Mouse (Mus musculus) macrophage (primary cell): ENCODE results near the gene Slc5a6. TPM values are rescaled to one million over a fixed set of nuclear protein-coding genes. Genes with fewer than 3 reads are reported as not detected.
"Not testable (repeated sequence)": the region's sequence is repeated elsewhere in the genome, so short reads cannot be mapped to it uniquely, and the experiment has no call there.

ENCODE experiments used
- H3K27ac ChIP-seq: fragments of 350-480 bp; formaldehyde crosslinking; 2 replicates; pipeline ENCODE4 v1.9.0; 2021
- H3K36me3 ChIP-seq: fragments of 350-480 bp; formaldehyde crosslinking; 2 replicates; pipeline ENCODE4 v1.9.0; 2021; ENCODE audit errors: inconsistent target
- H3K4me3 ChIP-seq: fragments of 350-480 bp; formaldehyde crosslinking; 2 replicates; pipeline ENCODE4 v1.9.0; 2021; ENCODE audit errors: inconsistent target
- H3K79me2 ChIP-seq: fragments of 350-480 bp; formaldehyde crosslinking; 2 replicates; pipeline ENCODE4 v1.9.0; 2021; ENCODE audit errors: inconsistent target
- WGBS: methylation state at CpG from one replicate; pipeline ENCODE4 v1.1.7; 2026; ENCODE audit warnings: inconsistent platforms; ENCODE audit not compliant: missing documents; 5-methylcytosine and 5-hydroxymethylcytosine counted together
- polyA plus RNA-seq: library from polyadenylated mRNA; stranded (reverse); fragments of 250-400 nt; gene quantifications from 3 replicates; pipeline ENCODE4 v1.2.4, GENCODE M21; 2018; ENCODE audit warnings: inconsistent platforms

Slc5a6 gene
- polyA plus RNA-seq, 1 experiment from 2014 or later, result 3.3 TPM

DNA sequence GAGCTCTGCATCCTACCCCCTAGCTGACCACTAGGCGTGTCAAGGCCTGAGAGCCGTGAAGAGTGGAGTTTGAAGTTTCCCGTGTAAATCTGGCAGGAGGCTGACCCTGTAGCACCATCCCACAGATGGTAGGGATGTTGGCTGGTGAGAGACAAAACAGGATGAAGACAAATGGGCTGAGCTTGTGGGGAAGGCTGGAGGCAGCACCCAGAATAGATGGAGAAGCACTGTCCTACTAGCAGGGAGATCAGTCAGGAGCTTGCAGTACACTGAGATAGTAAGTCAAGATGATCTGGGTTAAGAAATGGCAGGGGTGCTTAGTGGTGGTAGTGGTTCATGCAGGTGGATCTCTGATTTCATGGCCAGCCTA lies 32.1 kb upstream of the Slc5a6 start:
- no peak overlapping the region for H3K4me3 ChIP-seq
- no peak overlapping the region for H3K27ac ChIP-seq
- WGBS, result 93% methylated on average over 3 of the region's 3 CpGs
- H3K36me3 ChIP-seq, result no peaks in the 10 kb centered on the region
- H3K79me2 ChIP-seq, result no peaks in the 10 kb centered on the region

DNA sequence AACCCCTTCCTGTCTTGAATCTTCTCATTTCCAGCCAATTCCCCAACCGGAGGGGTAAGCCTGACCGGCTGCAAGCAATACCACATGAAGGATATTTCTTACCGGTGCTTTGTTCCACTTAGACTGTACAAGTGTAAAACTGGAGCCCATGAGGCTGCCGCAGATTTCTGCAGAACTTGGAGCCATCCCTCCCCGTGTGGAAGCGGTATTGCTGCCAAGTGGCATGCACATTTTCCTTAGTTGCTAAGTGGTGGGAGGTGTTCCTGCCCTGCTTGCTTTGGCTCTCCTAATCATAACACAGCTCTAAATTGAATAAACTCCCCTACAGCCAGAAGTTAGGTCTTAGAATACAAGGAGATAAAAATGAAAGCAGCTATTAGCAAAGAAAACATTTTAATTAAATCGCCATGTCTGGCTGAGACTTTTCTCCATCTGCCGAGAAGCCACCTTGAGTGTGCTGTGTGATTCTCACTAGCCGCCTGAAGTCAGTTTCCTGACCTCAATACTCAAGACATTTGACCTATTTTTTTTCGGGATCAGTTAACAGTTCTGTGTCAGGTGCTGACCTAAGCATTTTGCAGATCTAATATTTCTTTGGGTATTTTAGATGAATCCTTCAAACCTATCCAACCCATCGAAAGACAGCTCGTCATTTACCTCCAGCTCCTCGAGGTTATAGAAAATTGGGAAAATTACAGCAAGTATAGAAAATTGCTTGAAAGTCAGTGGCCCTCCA lies 31.5 kb upstream of the Slc5a6 start:
- 89% methylated on average over 13 of the region's 13 CpGs for WGBS
- no peaks in the 10 kb centered on the region for H3K79me2 ChIP-seq
- H3K36me3 ChIP-seq, result no peaks in the 10 kb centered on the region

DNA sequence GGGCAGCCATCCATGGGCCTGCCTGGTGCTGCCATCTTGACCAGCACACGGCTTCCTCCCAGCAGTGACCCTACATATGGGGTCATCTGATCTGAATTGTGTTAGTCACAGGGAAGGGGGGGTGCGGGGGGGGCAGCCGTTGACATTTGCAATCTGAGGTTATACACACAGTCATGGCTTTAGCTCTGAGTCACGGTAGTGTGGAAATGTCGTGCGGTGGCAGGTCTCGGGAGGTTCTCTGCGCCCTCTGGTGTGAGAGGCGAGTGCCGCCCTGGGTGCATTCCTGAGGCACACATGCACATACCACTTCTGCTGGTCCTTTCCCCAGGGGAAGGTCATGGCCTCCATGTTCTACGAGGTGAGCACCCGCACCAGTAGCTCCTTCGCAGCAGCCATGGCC lies 27.6 kb upstream of the Slc5a6 start:
- Histone ChIP-seq H3K4me3 (no peak overlapping the region), H3K27ac (no peak overlapping the region), H3K36me3 (peaks cover 19% of the 10 kb centered on the region; the same call in 1 of the 2 replicates), H3K79me2 (no peaks in the 10 kb centered on the region)
- 89% methylated on average over 13 of the region's 13 CpGs for WGBS

More for the DNA sequence above, 31.5 kb upstream of the Slc5a6 start:
- Histone ChIP-seq H3K27ac (no peak overlapping the region), H3K4me3 (no peak overlapping the region)

DNA sequence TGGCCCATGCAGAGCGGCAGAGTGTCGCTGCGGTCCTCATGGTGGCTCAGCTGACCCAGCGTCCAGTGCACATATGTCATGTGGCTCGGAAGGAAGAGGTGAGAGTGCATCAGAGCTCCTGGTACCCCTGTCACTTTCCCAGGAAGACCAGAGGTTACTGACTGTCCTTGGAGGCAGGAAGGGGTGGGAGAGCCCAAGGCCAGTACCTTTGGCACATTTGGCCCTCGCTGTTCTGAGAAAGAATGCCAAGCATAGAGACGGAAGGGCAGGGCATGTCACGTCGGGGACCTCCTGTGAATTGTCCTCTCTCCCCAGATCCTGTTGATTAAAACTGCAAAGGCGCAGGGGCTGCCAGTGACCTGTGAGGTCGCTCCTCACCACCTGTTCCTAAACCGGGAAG lies 24.5 kb upstream of the Slc5a6 start:
- no peak overlapping the region for H3K4me3 ChIP-seq
- 95% methylated on average over 12 of the region's 12 CpGs for WGBS
- H3K79me2 ChIP-seq, result no peaks in the 10 kb centered on the region
- H3K27ac ChIP-seq, result no peak overlapping the region
- H3K36me3 ChIP-seq, result peaks cover 36% of the 10 kb centered on the region; the same call in 1 of the 2 replicates

DNA sequence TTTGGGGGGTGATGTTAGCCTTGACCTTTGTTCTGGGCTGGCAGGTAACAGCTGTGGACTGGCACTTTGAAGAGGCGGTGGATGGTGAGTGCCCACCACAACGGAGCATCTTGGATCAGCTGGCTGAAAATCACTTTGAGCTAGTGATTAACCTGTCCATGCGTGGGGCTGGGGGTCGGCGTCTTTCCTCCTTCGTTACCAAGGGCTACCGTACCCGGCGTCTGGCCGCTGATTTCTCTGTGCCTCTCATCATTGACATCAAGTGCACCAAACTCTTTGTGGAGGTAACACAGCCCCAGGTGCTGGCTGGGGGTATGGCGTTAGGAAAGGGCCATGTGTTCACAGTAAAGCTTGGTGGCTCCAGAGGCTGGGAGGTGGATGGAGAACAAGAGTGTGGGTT lies 23.1 kb upstream of the Slc5a6 start:
- WGBS, result 96% methylated on average over 9 of the region's 11 CpGs
- Histone ChIP-seq H3K79me2 (no peaks in the 10 kb centered on the region), H3K36me3 (peaks cover 43% of the 10 kb centered on the region), H3K27ac (no peak overlapping the region), H3K4me3 (no peak overlapping the region)

DNA sequence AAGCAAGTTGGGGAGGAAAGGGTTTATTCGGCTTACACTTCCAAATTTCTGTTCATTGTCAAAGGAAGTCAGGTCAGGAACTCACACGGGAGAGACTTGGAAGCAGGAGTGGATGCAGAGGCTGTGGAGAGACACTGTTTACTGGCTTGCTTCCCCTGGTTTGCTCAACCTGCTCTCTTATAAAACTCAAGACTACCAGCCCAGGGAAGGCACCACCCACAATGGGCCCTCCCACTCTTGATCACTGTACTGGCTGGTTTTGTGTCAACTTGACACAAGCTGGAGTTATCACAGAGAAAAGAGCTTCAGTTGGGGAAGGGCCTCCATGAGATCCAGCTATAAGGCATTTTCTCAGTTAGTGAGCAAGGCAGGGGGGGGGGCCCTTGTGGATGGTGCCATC lies 22.3 kb upstream of the Slc5a6 start:
- Histone ChIP-seq H3K27ac (no peak overlapping the region), H3K4me3 (no peak overlapping the region), H3K79me2 (no peaks in the 10 kb centered on the region), H3K36me3 (peaks cover 49% of the 10 kb centered on the region)
- 100% methylated on average over 2 of the region's 2 CpGs for WGBS

DNA sequence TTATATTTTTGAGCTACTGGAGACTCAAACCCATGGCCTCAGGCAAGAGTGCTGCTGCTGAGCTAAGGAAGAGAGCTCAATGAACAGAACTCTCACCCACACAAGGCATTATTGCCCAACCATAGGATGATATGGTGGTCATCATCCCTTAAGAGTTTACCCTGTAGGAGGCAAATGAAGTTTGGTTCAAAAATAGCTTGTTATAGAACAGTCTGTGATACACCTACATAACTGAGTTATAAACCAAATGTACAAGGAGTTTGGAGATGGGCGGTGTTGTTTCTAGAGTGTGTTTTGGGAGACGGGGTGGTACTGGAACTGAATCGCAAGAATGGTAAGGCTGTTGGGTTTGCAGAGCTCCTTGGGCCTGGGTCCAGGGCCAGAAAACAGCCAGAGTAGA lies 21.1 kb upstream of the Slc5a6 start:
- 97% methylated on average over 3 of the region's 3 CpGs for WGBS
- Histone ChIP-seq H3K27ac (no peak overlapping the region), H3K79me2 (no peaks in the 10 kb centered on the region), H3K4me3 (no peak overlapping the region), H3K36me3 (peaks cover 49% of the 10 kb centered on the region)

DNA sequence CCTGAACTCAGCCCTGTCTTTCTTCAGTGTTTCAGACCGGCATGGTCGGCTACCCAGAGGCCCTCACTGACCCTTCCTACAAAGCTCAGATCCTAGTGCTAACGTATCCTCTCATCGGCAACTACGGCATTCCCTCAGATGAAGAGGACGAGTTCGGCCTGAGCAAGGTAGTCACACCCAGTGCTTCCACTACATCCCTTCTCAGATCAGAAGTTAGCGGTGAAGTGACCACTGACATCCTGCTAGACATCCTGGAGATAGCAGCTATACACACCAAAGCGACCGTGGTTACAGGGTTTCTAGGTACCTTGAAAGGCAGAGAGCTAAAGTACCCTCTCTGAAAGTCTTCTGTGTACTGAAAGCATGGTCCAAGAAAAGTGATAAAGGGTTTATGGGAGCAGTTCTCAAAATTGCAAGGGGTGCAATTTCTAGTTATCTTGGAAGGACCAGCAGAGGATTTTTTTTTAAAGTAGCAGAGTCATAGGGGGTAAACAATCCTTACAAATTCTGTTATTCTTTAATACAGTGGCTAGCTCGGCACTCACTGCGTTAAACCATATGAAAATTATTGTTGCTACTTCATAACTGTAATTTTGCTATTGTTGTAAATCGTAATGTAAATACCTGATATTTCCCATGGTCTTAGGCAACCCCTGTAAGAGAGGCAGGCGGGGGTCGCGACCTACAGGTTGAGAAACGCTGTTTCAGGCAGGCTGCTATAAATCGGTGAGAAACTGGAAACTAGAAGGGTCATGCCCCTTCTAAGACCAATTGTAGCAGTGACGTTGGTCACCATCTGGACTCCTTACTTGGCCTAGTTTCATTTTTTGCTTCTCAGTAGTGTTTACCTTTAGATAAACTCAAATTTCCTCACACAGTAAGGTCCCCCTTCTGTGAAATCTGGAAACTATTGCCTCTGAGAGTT lies 6.8 kb upstream of the Slc5a6 start:
- Histone ChIP-seq H3K36me3 (0 out of 2 replicates have a peak, but pooled peaks cover 7% of the 10 kb centered on the region), H3K27ac (no peak overlapping the region), H3K4me3 (peak overlapping the region; percentile 54), H3K79me2 (no peaks in the 10 kb centered on the region)
- 34% methylated on average over 19 of the region's 19 CpGs for WGBS

DNA sequence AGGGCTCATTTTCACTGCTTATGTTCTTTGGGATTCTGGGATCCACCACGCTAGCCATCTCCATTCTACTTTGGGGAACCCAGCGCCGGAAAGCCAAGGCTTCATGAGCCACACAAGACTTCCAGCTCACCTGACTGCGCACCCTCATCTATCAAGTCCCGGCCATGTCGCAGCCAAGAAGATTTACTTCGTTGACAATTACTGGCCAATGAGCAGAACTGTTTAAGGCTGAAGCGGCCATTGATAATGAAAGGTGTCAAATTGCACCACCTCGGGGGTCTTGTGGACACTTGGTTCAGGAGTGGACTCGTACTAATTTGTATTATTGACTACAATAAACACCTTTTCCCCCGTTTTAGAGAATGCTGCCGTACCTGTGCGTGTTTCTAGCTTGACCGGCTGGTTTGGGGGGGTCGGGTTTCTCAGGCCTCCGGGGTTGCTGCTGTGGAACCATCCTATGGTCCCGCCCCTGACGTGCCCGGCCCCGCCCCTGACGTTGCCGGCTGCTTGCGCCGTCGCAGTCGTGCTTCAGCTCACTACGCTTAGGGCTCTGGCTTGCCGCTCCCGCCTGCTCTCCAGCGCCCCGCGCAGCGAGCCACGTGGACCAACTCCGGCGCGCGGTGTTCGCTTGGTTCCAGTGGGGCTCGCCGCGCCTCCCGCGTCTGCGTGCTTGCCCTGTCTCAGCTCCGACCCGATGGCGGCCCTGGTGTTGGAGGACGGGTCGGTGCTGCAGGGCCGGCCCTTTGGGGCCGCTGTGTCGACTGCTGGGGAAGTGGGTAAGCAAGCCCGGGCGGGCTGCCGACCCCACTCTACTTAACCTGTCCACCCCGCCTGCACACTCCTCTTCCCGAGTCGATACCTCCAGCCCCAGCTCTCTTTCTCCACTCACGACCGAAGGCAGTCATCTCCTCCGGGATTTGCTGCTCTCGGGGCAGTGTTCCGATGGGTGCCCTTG lies 5.8 kb upstream of the Slc5a6 start, which contains the start of gene Cad:
TSS of gene Cad (plus strand) at position 520 of the 955 bp plus-strand sequence.
- Histone ChIP-seq H3K79me2 (peaks cover 5% of the 10 kb centered on the region; the same call in 1 of the 2 replicates), H3K27ac (peak within 1 kb of the TSS; percentile 17; the same call in 1 of the 2 replicates), H3K36me3 (0 out of 2 replicates have a peak, but pooled peaks cover 7% of the 10 kb centered on the region), H3K4me3 (peak within 1 kb of the TSS; percentile 54)
- WGBS, result 3% methylated on average over 59 of the region's 64 CpGs

DNA sequence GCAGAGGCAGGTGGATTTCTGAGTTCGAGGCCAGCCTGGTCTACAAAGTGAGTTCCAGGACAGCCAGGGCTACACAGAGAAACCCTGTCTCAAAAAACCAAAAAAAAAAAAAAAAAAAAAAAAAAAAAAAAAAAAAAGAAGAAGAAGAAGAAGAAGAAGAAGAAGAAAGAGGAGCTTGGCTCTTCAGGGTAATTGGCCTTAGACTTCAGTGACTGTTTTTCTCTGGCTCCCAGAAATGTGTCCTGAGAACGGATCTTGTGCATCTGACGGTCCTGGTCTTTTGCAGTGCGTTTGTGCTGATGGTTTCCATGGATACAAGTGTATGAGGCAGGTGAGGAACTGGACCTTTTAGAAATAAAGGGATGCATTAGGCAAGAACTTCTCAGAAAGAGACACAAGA lies 5.0 kb upstream of the Slc5a6 start:
- H3K36me3 ChIP-seq, H3K79me2 ChIP-seq, H3K27ac ChIP-seq: not testable (repeated sequence)
- peak overlapping the region; percentile 39; the same call in 1 of the 2 replicates for H3K4me3 ChIP-seq
- WGBS, result 87% methylated on average over 3 of the region's 4 CpGs

DNA sequence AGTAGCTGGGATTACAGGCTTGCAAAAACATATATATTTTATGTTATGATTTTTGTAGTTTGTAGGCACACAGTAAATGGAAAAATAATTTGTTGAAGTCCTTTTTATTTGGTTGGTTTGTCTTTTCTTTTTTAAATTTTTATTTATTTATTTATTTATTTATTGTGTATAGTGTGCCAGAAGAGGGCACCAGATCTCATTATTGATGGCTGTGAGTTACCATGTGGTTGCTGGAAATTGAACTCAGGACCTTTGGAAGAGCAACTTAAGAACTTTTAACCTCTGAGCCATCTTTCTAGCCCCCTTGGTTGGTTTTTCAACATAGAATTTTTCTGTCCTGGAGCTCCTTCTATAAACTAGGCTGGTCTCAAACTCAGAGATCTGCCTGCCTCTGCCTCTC lies 1.7 kb upstream of the Slc5a6 start:
- H3K27ac ChIP-seq, result no peak overlapping the region
- H3K36me3 ChIP-seq, result 0 out of 2 replicates have a peak, but pooled peaks cover 7% of the 10 kb centered on the region
- H3K79me2 ChIP-seq, result peaks cover 5% of the 10 kb centered on the region; the same call in 1 of the 2 replicates
- H3K4me3 ChIP-seq, result no peak overlapping the region

DNA sequence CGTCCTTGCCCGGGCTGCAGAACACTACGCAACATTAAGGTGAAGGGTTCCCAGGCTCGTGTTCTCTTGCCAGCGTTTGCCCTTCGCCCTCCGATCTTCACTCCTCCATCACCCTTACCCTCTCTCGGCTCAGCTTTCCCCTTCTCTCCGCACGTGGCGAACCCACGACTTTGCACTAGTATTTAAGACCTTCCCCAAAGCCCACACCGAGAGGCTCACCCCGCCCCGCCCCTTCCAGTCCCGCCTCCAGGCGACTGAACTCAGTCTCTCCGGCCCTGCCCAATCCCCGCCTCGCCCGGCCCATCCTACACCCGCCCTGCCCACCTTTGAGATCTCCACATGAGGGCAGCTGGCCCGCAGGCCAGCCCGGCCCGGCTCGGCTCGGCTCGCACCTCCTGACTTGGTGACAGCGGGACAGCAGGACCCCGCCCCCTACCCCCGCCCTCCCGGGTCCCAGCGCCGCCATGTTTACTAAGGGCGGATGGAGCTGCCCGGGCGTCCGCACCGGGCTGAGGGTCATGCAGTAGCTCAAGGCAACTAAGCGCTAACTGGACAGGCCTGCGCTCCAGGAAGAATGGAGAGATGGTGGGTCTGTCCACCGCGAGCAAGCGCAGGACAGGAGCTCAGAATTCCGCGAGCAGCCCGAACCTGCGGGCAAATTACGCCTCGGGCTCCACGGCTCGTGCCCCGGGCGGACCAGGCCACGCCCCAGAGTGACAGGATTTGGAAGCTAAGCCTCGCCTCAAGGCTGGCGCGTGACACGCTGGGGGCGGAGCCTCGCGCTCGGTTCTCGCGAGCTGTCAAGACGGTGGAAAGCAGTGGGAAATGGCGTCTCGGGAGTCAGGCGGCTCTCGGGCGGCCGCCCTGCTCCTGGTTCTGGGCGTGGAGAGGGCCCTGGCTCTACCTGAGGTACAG lies 619 bp downstream of the Slc5a6 start, which contains the start of gene Atraid:
TSS of gene Atraid (plus strand) at position 465 of the 915 bp plus-strand sequence.
- Histone ChIP-seq H3K36me3 (0 out of 2 replicates have a peak, but pooled peaks cover 7% of the 10 kb centered on the region), H3K27ac (peak within 1 kb of the TSS; percentile 91), H3K79me2 (peaks cover 5% of the 10 kb centered on the region; the same call in 1 of the 2 replicates), H3K4me3 (peak within 1 kb of the TSS; percentile 98)
- WGBS, result under 1% methylated on average over 73 of the region's 73 CpGs

DNA sequence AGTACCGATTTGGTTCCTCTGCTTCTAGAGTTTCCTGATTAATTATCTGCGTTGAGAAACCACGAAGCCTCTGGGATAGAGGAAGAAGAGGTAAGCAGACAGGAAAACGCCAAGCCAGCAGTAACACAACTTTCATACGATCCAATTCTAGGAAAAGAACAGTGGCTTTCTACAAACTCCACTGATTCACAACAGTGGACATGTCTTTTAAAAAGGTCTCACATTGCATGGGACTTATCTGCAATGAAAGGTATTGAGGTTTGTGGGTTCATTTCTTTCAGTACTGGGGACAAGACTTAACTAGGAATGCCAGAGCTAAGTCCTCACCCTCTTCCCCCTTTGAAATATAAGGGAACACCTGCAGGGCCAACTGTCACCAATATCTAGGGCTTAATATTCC lies 1.6 kb downstream of the Slc5a6 start:
- 13% methylated on average over 5 of the region's 5 CpGs for WGBS
- Histone ChIP-seq H3K79me2 (peaks cover 5% of the 10 kb centered on the region; the same call in 1 of the 2 replicates), H3K27ac (no peak overlapping the region), H3K4me3 (peak overlapping the region; percentile 62), H3K36me3 (peaks cover under 1% of the 10 kb centered on the region; the same call in 1 of the 2 replicates)
